Mouse (Mus musculus) thymus, adult 2 months (tissue): Measurements from ENCODE around the gene Aaed1. TPM values are rescaled to one million over a fixed set of nuclear protein-coding genes. Genes with fewer than 3 reads are reported as not detected.

Source experiments
- DNase-seq: peaks from one replicate; pipeline ENCODE4 v3.0.0; 2021
- H3K27ac ChIP-seq: fragments of 200-500 bp; 2 replicates; pipeline ENCODE4 v1.5.1; 2012; ENCODE audit warnings: low read length, control low read depth; ENCODE audit not compliant: control insufficient read depth, insufficient read depth
- H3K27me3 ChIP-seq: fragments of 200-500 bp; 2 replicates; pipeline ENCODE4 v1.6.1; 2012; ENCODE audit warnings: mild to moderate bottlenecking, low read length, moderate library complexity, mixed read lengths; ENCODE audit not compliant: control insufficient read depth, insufficient read depth
- H3K36me3 ChIP-seq: fragments of 200-500 bp; 2 replicates; pipeline ENCODE4 v1.6.1; 2012; ENCODE audit warnings: mild to moderate bottlenecking, low read length, moderate library complexity; ENCODE audit not compliant: control insufficient read depth, insufficient read depth
- H3K4me1 ChIP-seq: fragments of 200-500 bp; replicated peaks from 2 replicates; pipeline ENCODE4 v1.6.1; 2012; ENCODE audit warnings: low read length; ENCODE audit not compliant: control insufficient read depth, insufficient read depth
- H3K4me3 ChIP-seq: fragments of 200-500 bp; 2 replicates; pipeline ENCODE4 v1.5.1; 2012; ENCODE audit warnings: mild to moderate bottlenecking, low read length, control low read depth, moderate library complexity; ENCODE audit not compliant: control insufficient read depth, insufficient read depth
- CTCF ChIP-seq: fragments of 200-500 bp; IDR thresholded peaks from 2 replicates; pipeline ENCODE4 v1.5.1; 2012; ENCODE audit warnings: mild to moderate bottlenecking, control low read depth, low read length, moderate library complexity, borderline replicate concordance; ENCODE audit not compliant: control insufficient read depth, poor library complexity, insufficient read depth; ENCODE audit errors: extremely low read depth
- POLR2A ChIP-seq: fragments of 200-500 bp; IDR thresholded peaks from 2 replicates; pipeline ENCODE4 v1.6.1; 2012; ENCODE audit warnings: mild to moderate bottlenecking, low read length, control low read depth, moderate library complexity; ENCODE audit not compliant: control insufficient read depth, poor library complexity, insufficient read depth; ENCODE audit errors: extremely low read depth
- WGBS: fragments of 180-500 bp; shearing (Covaris S2); methylation state at CpG from one replicate; pipeline ENCODE4 v1.1.7; 2018; 5-methylcytosine and 5-hydroxymethylcytosine counted together
- polyA plus RNA-seq: library from polyadenylated mRNA; depleted of rRNA; stranded (reverse); fragments of >200 nt; gene quantifications from 2 replicates; pipeline ENCODE4 v1.2.3, GENCODE M21; 2012

Gene Aaed1
- polyA plus RNA-seq, 1 experiment = 5.1 TPM

GRCm38 (mm10) chr13:64284676-64285075 is 27.8 kb downstream of the Aaed1 start:
- H3K27me3 ChIP-seq = no peaks in the 10 kb centered on the region
- no peak overlapping the region for H3K4me3 ChIP-seq
- TF ChIP-seq POLR2A (no peak), CTCF (no peak)
- DNase-seq = no peak
- H3K27ac ChIP-seq = no peak overlapping the region
- WGBS = 100% methylated on average over 2 of the region's 2 CpGs
- H3K4me1 ChIP-seq = 0 out of 2 replicates have a peak, but pooled peaks cover 2% of the 10 kb centered on the region
- no peaks in the 10 kb centered on the region for H3K36me3 ChIP-seq

- 75% methylated on average over 5 of the region's 5 CpGs for WGBS
- Histone ChIP-seq H3K4me1 (0 out of 2 replicates have a peak, but pooled peaks cover 2% of the 10 kb centered on the region), H3K27ac (no peak overlapping the region), H3K27me3 (no peaks in the 10 kb centered on the region), H3K4me3 (no peak overlapping the region), H3K36me3 (no peaks in the 10 kb centered on the region)
- no peak for DNase-seq
- TF ChIP-seq POLR2A = no peak
- TF ChIP-seq CTCF = no peak
Measured at GRCm38 (mm10) chr13:64280940-64281339, 31.6 kb downstream of the Aaed1 start.

GRCm38 (mm10) chr13:64275754-64276127 is 36.8 kb downstream of the Aaed1 start:
- peaks cover 17% of the 10 kb centered on the region; the same call in 1 of the 2 replicates for H3K27me3 ChIP-seq
- no peak overlapping the region for H3K4me3 ChIP-seq
- H3K36me3 ChIP-seq = no peaks in the 10 kb centered on the region
- H3K4me1 ChIP-seq = peaks cover 16% of the 10 kb centered on the region
- TF ChIP-seq CTCF = no peak
- no peak for TF ChIP-seq POLR2A
- DNase-seq = no peak
- no peak overlapping the region for H3K27ac ChIP-seq
- 34% methylated on average over 9 of the region's 9 CpGs for WGBS

DNA sequence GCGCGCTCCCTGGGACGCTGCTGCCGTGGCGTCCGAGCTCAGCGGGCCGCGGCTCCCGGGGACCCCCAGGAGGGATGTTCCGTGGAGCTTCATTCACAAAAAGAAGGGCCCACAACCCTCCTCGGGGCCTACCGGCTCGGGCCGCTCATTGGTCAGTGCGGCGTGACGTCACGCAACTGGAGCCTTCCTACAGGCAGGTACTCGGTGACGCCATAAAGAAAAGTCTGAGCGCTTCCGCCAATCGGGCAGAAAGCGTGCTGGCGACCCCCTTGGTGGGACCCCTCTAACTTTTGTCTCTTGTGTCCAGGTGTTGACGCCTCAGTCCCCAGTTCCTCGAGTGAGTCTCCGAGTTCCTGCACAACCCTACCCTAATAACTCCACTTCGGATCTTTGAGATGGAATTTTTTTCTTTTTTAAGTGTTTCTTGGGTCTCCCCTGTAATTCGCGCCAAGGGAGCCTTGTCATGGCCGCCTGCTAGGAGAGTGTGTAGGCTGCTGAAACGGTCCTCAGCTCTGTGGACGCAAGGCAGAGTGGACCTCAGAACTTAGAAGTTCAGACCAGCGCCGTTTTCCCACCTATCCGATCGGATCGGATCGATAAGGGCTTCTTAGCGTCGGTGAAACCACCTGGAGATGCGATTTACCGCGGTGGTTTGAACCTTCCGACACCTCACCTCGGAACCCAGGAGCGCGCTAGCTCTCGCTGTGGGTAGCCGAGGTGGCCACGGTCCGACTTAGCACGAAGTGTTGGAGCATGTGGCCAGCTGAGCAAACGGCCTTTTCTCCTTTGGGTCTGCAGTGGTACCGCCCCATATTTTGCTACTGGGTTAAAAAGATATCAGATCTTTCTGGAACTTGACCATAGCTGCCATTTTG is 37.4 kb downstream of the Aaed1 start, which contains the start of gene Cdc14b:
Gene Cdc14b, minus strand, starts transcription at position 412 of the 875 bp plus-strand sequence.
- WGBS = 4% methylated on average over 57 of the region's 57 CpGs
- Histone ChIP-seq H3K36me3 (no peaks in the 10 kb centered on the region), H3K27ac (no peak within 1 kb of the TSS), H3K4me3 (peak within 1 kb of the TSS; percentile 45), H3K4me1 (peaks cover 16% of the 10 kb centered on the region), H3K27me3 (peaks cover 17% of the 10 kb centered on the region; the same call in 1 of the 2 replicates)
- DNase-seq = peak; percentile 69
- TF ChIP-seq POLR2A = no peak
- TF ChIP-seq CTCF = no peak

GRCm38 (mm10) chr13:64273891-64274844 is 38.3 kb downstream of the Aaed1 start:
- Histone ChIP-seq H3K4me3 (peak overlapping the region; percentile 45), H3K27ac (no peak overlapping the region), H3K36me3 (no peaks in the 10 kb centered on the region), H3K27me3 (peaks cover 17% of the 10 kb centered on the region; the same call in 1 of the 2 replicates), H3K4me1 (peaks cover 16% of the 10 kb centered on the region)
- WGBS = 1% methylated on average over 91 of the region's 95 CpGs
- DNase-seq = peak; percentile 24
- TF ChIP-seq CTCF = no peak
- TF ChIP-seq POLR2A = no peak

GRCm38 (mm10) chr13:64273352-64273751 is 39.2 kb downstream of the Aaed1 start:
- H3K27me3 ChIP-seq = peaks cover 17% of the 10 kb centered on the region; the same call in 1 of the 2 replicates
- H3K36me3 ChIP-seq = no peaks in the 10 kb centered on the region
- 37% methylated on average over 8 of the region's 8 CpGs for WGBS
- H3K27ac ChIP-seq = no peak overlapping the region
- DNase-seq = no peak
- H3K4me1 ChIP-seq = peaks cover 16% of the 10 kb centered on the region
- TF ChIP-seq POLR2A = no peak
- TF ChIP-seq CTCF = no peak
- no peak overlapping the region for H3K4me3 ChIP-seq
